Mouse (Mus musculus): ENCODE data around the gene Spon2.

- TF ChIP-seq CTCF (IDR thresholded peaks at IDR 0.05; ENCODE audit: borderline replicate concordance, insufficient read depth, low read length) (no peak), POLR2A (IDR thresholded peaks at IDR 0.05; ENCODE audit: low read depth, low read length) (no peak)
Measured at GRCm38 (mm10) chr5:33225673-33226072, 7.4 kb upstream of the Spon2 start.

Data from embryonic fibroblast, embryonic 13.5 days (primary cell).